Mouse (Mus musculus): Measurements from ENCODE around the gene Rtn4rl1.

DNA sequence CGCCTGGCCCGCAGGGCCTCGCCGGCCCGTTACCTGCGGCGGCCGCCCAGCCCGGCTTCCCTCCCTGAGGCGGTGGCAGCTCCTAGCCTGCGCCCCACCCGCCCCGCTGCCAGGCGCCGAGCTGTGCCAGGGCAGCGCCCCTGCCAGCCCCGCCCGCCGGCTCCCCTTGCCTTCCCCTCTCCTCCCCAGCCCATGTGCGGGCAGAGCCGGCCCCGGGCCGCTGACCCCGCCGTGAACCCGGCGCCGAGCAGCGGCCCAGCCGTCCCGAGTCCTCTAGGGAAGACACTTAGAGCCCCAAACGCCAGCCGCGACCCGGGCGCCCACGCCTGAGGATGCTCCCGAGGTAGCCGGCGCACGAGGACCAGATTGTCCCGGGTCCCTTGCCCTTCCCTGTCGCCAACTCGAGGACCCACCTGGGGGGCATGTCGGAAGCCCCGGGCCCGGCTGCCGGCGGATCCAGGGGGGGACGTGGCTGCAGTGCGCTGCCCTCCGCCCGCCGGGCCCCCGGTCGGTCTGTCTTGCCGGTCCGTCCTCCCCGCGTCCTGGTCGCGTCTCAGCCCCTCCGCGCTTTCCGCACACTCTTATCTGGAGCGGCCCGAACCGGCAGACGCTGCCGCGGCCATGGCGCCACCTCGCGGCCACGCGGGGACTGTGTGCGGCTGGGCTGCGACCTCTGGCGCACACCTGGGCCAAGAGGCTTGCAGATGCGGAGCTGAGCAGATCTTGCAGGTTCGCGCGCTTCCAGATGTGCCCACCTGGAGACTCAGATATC lies 24.8 kb upstream of the Rtn4rl1 start:
- TF ChIP-seq CTCF (IDR thresholded peaks at IDR 0.05; ENCODE audit: borderline replicate concordance, insufficient read depth, low read length) (peak; percentile 91), POLR2A (IDR thresholded peaks at IDR 0.05; ENCODE audit: low read depth, low read length) (peak; percentile 82)
